Mouse (Mus musculus) megakaryocyte, embryonic 14.5 days (primary cell): ENCODE data around the gene Car10.

Experiments
- FLI1 ChIP-seq: IDR thresholded peaks from 2 replicates; pipeline ENCODE4 v1.6.1; 2012; ENCODE audit warnings: low read length, inconsistent platforms, mixed read lengths
- GATA1 ChIP-seq: IDR thresholded peaks from 3 replicates; pipeline ENCODE4 v1.6.1; 2012; ENCODE audit warnings: mixed read lengths, low read length, inconsistent platforms, borderline replicate concordance

GRCm38 (mm10) chr11:93608716-93609115, 510.9 kb downstream of the Car10 start:
- TF ChIP-seq GATA1 (no peak), FLI1 (no peak)
